Mouse (Mus musculus): Measurements from ENCODE around the gene Mfsd6. TPM values are rescaled to one million over a fixed set of nuclear protein-coding genes. Genes with fewer than 3 reads are reported as not detected.
A peak's percentile ranks its signal among the peaks of the same experiment; 100 is the strongest.

The Mfsd6 gene
- total and polyA plus RNA-seq, 3 experiments: 0.05 to 5.0 TPM; not detected in 1

GRCm38 (mm10) chr1:52655153-52655552 is 72.1 kb downstream of the Mfsd6 start:
- Histone ChIP-seq H3K9me3 (replicated peaks) (no peaks in the 10 kb centered on the region), H3K36me3 (replicated peaks) (peaks cover 18% of the 10 kb centered on the region), H3K4me3 (ENCODE audit: low read depth, low read length) (no peak overlapping the region), H3K4me1 (ENCODE audit: insufficient read depth, low read depth, low read length) (peaks cover 21% of the 10 kb centered on the region), H3K27me3 (ENCODE audit: insufficient read depth, low read length) (peaks cover 4% of the 10 kb centered on the region; the same call in 1 of the 2 replicates)
- ATAC-seq (ENCODE audit: extremely low read depth, insufficient number of reproducible peaks, low FRiP score, poor library complexity, severe bottlenecking) (peak; percentile 76), DNase-seq (ENCODE audit: low spot score) (peak; percentile 51)
- TF ChIP-seq TAL1 (conservative IDR thresholded peaks at IDR 0.05; ENCODE audit: low read depth, low read length): no peak
- TF ChIP-seq GATA1 (IDR thresholded peaks at IDR 0.05; ENCODE audit: borderline replicate concordance, low read length): no peak
- no peak for TF ChIP-seq POLR2AphosphoS5 (IDR thresholded peaks at IDR 0.05; ENCODE audit: insufficient replicate concordance, low read depth, low read length)
- TF ChIP-seq CTCF (IDR thresholded peaks at IDR 0.05; ENCODE audit: low read depth, low read length): no peak
- TF ChIP-seq GATA2 (IDR thresholded peaks at IDR 0.05; ENCODE audit: borderline replicate concordance, low read depth, low read length): no peak

- no peak overlapping the region for H3K4me3 ChIP-seq (ENCODE audit: low read depth, low read length)
- no peak for TF ChIP-seq GATA1 (IDR thresholded peaks at IDR 0.05; ENCODE audit: borderline replicate concordance, low read length)
- no peak for TF ChIP-seq POLR2AphosphoS5 (IDR thresholded peaks at IDR 0.05; ENCODE audit: insufficient replicate concordance, low read depth, low read length)
- no peak for TF ChIP-seq CTCF (IDR thresholded peaks at IDR 0.05; ENCODE audit: low read depth, low read length)
- TF ChIP-seq TAL1 (conservative IDR thresholded peaks at IDR 0.05; ENCODE audit: low read depth, low read length): no peak
- TF ChIP-seq GATA2 (IDR thresholded peaks at IDR 0.05; ENCODE audit: borderline replicate concordance, low read depth, low read length): no peak
- H3K9me3 ChIP-seq (replicated peaks): no peaks in the 10 kb centered on the region
- no peak for DNase-seq (ENCODE audit: low spot score)
- peaks cover 33% of the 10 kb centered on the region for H3K36me3 ChIP-seq (replicated peaks)
- peaks cover 21% of the 10 kb centered on the region for H3K4me1 ChIP-seq (ENCODE audit: insufficient read depth, low read depth, low read length)
- H3K27me3 ChIP-seq (ENCODE audit: insufficient read depth, low read length): peaks cover 3% of the 10 kb centered on the region; the same call in 1 of the 2 replicates
- ATAC-seq (ENCODE audit: extremely low read depth, insufficient number of reproducible peaks, low FRiP score, poor library complexity, severe bottlenecking): peak; percentile 42; the same call in 1 of the 2 replicates
Measured at GRCm38 (mm10) chr1:52653366-52653765, 73.9 kb downstream of the Mfsd6 start.

- no peak for TF ChIP-seq GATA1 (IDR thresholded peaks at IDR 0.05; ENCODE audit: borderline replicate concordance, low read length)
- no peak for TF ChIP-seq CTCF (IDR thresholded peaks at IDR 0.05; ENCODE audit: low read depth, low read length)
- no peak for TF ChIP-seq TAL1 (conservative IDR thresholded peaks at IDR 0.05; ENCODE audit: low read depth, low read length)
- no peak for TF ChIP-seq GATA2 (IDR thresholded peaks at IDR 0.05; ENCODE audit: borderline replicate concordance, low read depth, low read length)
- TF ChIP-seq POLR2AphosphoS5 (IDR thresholded peaks at IDR 0.05; ENCODE audit: insufficient replicate concordance, low read depth, low read length): no peak
- peaks cover 21% of the 10 kb centered on the region for H3K4me1 ChIP-seq (ENCODE audit: insufficient read depth, low read depth, low read length)
- ATAC-seq (ENCODE audit: extremely low read depth, insufficient number of reproducible peaks, low FRiP score, poor library complexity, severe bottlenecking) (no peak), DNase-seq (ENCODE audit: low spot score) (no peak)
- H3K27me3 ChIP-seq (ENCODE audit: insufficient read depth, low read length): no peaks in the 10 kb centered on the region
- H3K9me3 ChIP-seq (replicated peaks): no peaks in the 10 kb centered on the region
- H3K4me3 ChIP-seq (ENCODE audit: low read depth, low read length): no peak overlapping the region
- peaks cover 33% of the 10 kb centered on the region for H3K36me3 ChIP-seq (replicated peaks)
Measured at GRCm38 (mm10) chr1:52652601-52653253, 74.5 kb downstream of the Mfsd6 start.

- peaks cover 16% of the 10 kb centered on the region for H3K4me1 ChIP-seq (ENCODE audit: insufficient read depth, low read depth, low read length)
- H3K27me3 ChIP-seq (ENCODE audit: insufficient read depth, low read length): no peaks in the 10 kb centered on the region
- no peak for TF ChIP-seq POLR2AphosphoS5 (IDR thresholded peaks at IDR 0.05; ENCODE audit: insufficient replicate concordance, low read depth, low read length)
- no peak for TF ChIP-seq TAL1 (conservative IDR thresholded peaks at IDR 0.05; ENCODE audit: low read depth, low read length)
- TF ChIP-seq GATA2 (IDR thresholded peaks at IDR 0.05; ENCODE audit: borderline replicate concordance, low read depth, low read length): no peak
- ATAC-seq (ENCODE audit: extremely low read depth, insufficient number of reproducible peaks, low FRiP score, poor library complexity, severe bottlenecking): no peak
- DNase-seq (ENCODE audit: low spot score): no peak
- H3K9me3 ChIP-seq (replicated peaks): no peaks in the 10 kb centered on the region
- H3K4me3 ChIP-seq (ENCODE audit: low read depth, low read length): no peak overlapping the region
- peaks cover 51% of the 10 kb centered on the region for H3K36me3 ChIP-seq (replicated peaks)
Measured at GRCm38 (mm10) chr1:52650066-52650465, 77.2 kb downstream of the Mfsd6 start.

GRCm38 (mm10) chr1:52648153-52649027 is 78.9 kb downstream of the Mfsd6 start:
- no peak overlapping the region for H3K4me3 ChIP-seq (ENCODE audit: low read depth, low read length)
- H3K27me3 ChIP-seq (ENCODE audit: insufficient read depth, low read length): no peaks in the 10 kb centered on the region
- no peaks in the 10 kb centered on the region for H3K9me3 ChIP-seq (replicated peaks)
- TF ChIP-seq CTCF (IDR thresholded peaks at IDR 0.05; ENCODE audit: low read depth, low read length): no peak
- TF ChIP-seq GATA1 (IDR thresholded peaks at IDR 0.05; ENCODE audit: borderline replicate concordance, low read length): no peak
- no peak for TF ChIP-seq POLR2AphosphoS5 (IDR thresholded peaks at IDR 0.05; ENCODE audit: insufficient replicate concordance, low read depth, low read length)
- TF ChIP-seq GATA2 (IDR thresholded peaks at IDR 0.05; ENCODE audit: borderline replicate concordance, low read depth, low read length): no peak
- no peak for TF ChIP-seq TAL1 (conservative IDR thresholded peaks at IDR 0.05; ENCODE audit: low read depth, low read length)
- H3K4me1 ChIP-seq (ENCODE audit: insufficient read depth, low read depth, low read length): peaks cover 10% of the 10 kb centered on the region
- peaks cover 54% of the 10 kb centered on the region for H3K36me3 ChIP-seq (replicated peaks)
- ATAC-seq (ENCODE audit: extremely low read depth, insufficient number of reproducible peaks, low FRiP score, poor library complexity, severe bottlenecking) (no peak), DNase-seq (ENCODE audit: low spot score) (no peak)

- peaks cover 48% of the 10 kb centered on the region for H3K36me3 ChIP-seq (replicated peaks)
- ATAC-seq (ENCODE audit: extremely low read depth, insufficient number of reproducible peaks, low FRiP score, poor library complexity, severe bottlenecking) (peak; percentile 42; the same call in 1 of the 2 replicates), DNase-seq (ENCODE audit: low spot score) (no peak)
- H3K9me3 ChIP-seq (replicated peaks): no peaks in the 10 kb centered on the region
- H3K27me3 ChIP-seq (ENCODE audit: insufficient read depth, low read length): no peaks in the 10 kb centered on the region
- TF ChIP-seq CTCF (IDR thresholded peaks at IDR 0.05; ENCODE audit: low read depth, low read length) (no peak), GATA1 (IDR thresholded peaks at IDR 0.05; ENCODE audit: borderline replicate concordance, low read length) (no peak), TAL1 (conservative IDR thresholded peaks at IDR 0.05; ENCODE audit: low read depth, low read length) (no peak)
- H3K4me1 ChIP-seq (ENCODE audit: insufficient read depth, low read depth, low read length): peaks cover 6% of the 10 kb centered on the region; the same call in 1 of the 2 replicates
- no peak overlapping the region for H3K4me3 ChIP-seq (ENCODE audit: low read depth, low read length)
Measured at GRCm38 (mm10) chr1:52640736-52641135, 86.5 kb downstream of the Mfsd6 start.
